Mouse (Mus musculus) olfactory bulb, adult 2 months (tissue): ENCODE results near the gene Usp43. TPM values are rescaled to one million over a fixed set of nuclear protein-coding genes. Genes with fewer than 3 reads are reported as not detected.

ENCODE experiments used
- H3K27ac ChIP-seq: fragments of 200-500 bp; 2 replicates; pipeline ENCODE4 v1.5.1; 2012; ENCODE audit warnings: low read depth, low read length; ENCODE audit not compliant: insufficient read depth
- H3K4me1 ChIP-seq: fragments of 200-500 bp; 2 replicates; pipeline ENCODE4 v1.6.1; 2012; ENCODE audit warnings: low read length; ENCODE audit not compliant: control insufficient read depth, insufficient read depth
- H3K4me3 ChIP-seq: fragments of 200-500 bp; 2 replicates; pipeline ENCODE4 v1.5.1; 2012; ENCODE audit warnings: mild to moderate bottlenecking, low read depth, low read length, moderate library complexity; ENCODE audit not compliant: insufficient read depth
- CTCF ChIP-seq: fragments of 200-500 bp; IDR thresholded peaks from 2 replicates; pipeline ENCODE4 v1.5.1; 2012; ENCODE audit warnings: low read depth, mild to moderate bottlenecking, low read length, moderate library complexity; ENCODE audit not compliant: insufficient read depth
- POLR2A ChIP-seq: fragments of 200-500 bp; IDR thresholded peaks from 2 replicates; pipeline ENCODE4 v1.6.1; 2012; ENCODE audit warnings: mild to moderate bottlenecking, low read depth, low read length, moderate library complexity; ENCODE audit not compliant: insufficient read depth
- WGBS: fragments of 180-500 bp; shearing (Covaris S2); methylation state at CpG from one replicate; pipeline ENCODE4 v1.1.7; 2018; 5-methylcytosine and 5-hydroxymethylcytosine counted together
- polyA plus RNA-seq: library from polyadenylated mRNA; stranded (reverse); fragments of >200 nt; gene quantifications from 2 replicates; pipeline ENCODE4 v1.2.4, GENCODE M21; 2012; ENCODE audit warnings: low replicate concordance; ENCODE audit not compliant: missing spikeins, insufficient read depth, insufficient read length

The Usp43 gene
- polyA plus RNA-seq, 1 experiment: not detected

- WGBS: 58% methylated on average over 3 of the region's 3 CpGs
Measured at GRCm38 (mm10) chr11:67948229-67948628, 26.3 kb upstream of the Usp43 start.

GRCm38 (mm10) chr11:67932156-67932555 lies 10.2 kb upstream of the Usp43 start:
- H3K4me1 ChIP-seq: no peaks in the 10 kb centered on the region
- no peak for TF ChIP-seq POLR2A
- TF ChIP-seq CTCF: no peak
- no peak overlapping the region for H3K27ac ChIP-seq
- no peak overlapping the region for H3K4me3 ChIP-seq
- WGBS: 97% methylated on average over 3 of the region's 3 CpGs

More at GRCm38 (mm10) chr11:67948229-67948628, 26.3 kb upstream of the Usp43 start:
- Histone ChIP-seq H3K27ac (no peak overlapping the region), H3K4me3 (no peak overlapping the region), H3K4me1 (no peaks in the 10 kb centered on the region)
- TF ChIP-seq POLR2A (no peak), CTCF (no peak)

GRCm38 (mm10) chr11:67926348-67927055 lies 4.5 kb upstream of the Usp43 start:
- WGBS: 21% methylated on average over 11 of the region's 15 CpGs
- Histone ChIP-seq H3K27ac (no peak overlapping the region), H3K4me1 (peaks cover 14% of the 10 kb centered on the region), H3K4me3 (no peak overlapping the region)
- no peak for TF ChIP-seq POLR2A

GRCm38 (mm10) chr11:67925000-67925399 lies 3.0 kb upstream of the Usp43 start:
- TF ChIP-seq CTCF: no peak
- Histone ChIP-seq H3K4me1 (peaks cover 17% of the 10 kb centered on the region), H3K4me3 (no peak overlapping the region), H3K27ac (no peak overlapping the region)
- 94% methylated on average over 13 of the region's 13 CpGs for WGBS

GRCm38 (mm10) chr11:67923720-67924119 lies 1.8 kb upstream of the Usp43 start:
- TF ChIP-seq POLR2A: no peak
- no peak for TF ChIP-seq CTCF
- WGBS: 96% methylated on average over 5 of the region's 5 CpGs
- Histone ChIP-seq H3K27ac (no peak overlapping the region), H3K4me3 (no peak overlapping the region), H3K4me1 (peaks cover 17% of the 10 kb centered on the region)

- Histone ChIP-seq H3K4me1 (peaks cover 17% of the 10 kb centered on the region), H3K4me3 (peak overlapping the region; percentile 51), H3K27ac (no peak overlapping the region)
- TF ChIP-seq CTCF (no peak), POLR2A (no peak)
- WGBS: under 1% methylated on average over 12 of the region's 12 CpGs
Measured at GRCm38 (mm10) chr11:67922755-67923125, 787 bp upstream of the Usp43 start.

- Histone ChIP-seq H3K4me1 (peaks cover 16% of the 10 kb centered on the region), H3K27ac (no peak overlapping the region), H3K4me3 (peak overlapping the region; percentile 51)
- WGBS: 8% methylated on average over 47 of the region's 47 CpGs
- no peak for TF ChIP-seq CTCF
- TF ChIP-seq POLR2A: no peak
Measured at GRCm38 (mm10) chr11:67921091-67921826, 694 bp downstream of the Usp43 start.

- Histone ChIP-seq H3K4me3 (no peak overlapping the region), H3K27ac (no peak overlapping the region), H3K4me1 (peaks cover 16% of the 10 kb centered on the region)
- 86% methylated on average over 9 of the region's 9 CpGs for WGBS
- TF ChIP-seq POLR2A: no peak
- no peak for TF ChIP-seq CTCF
Measured at GRCm38 (mm10) chr11:67920226-67920960, 1.6 kb downstream of the Usp43 start.

- 76% methylated on average over 5 of the region's 5 CpGs for WGBS
- TF ChIP-seq CTCF (no peak), POLR2A (no peak)
- H3K4me3 ChIP-seq: no peak overlapping the region
Measured at GRCm38 (mm10) chr11:67919593-67919992, 2.4 kb downstream of the Usp43 start.

More at GRCm38 (mm10) chr11:67919593-67919992, 2.4 kb downstream of the Usp43 start:
- Histone ChIP-seq H3K4me1 (peaks cover 16% of the 10 kb centered on the region), H3K27ac (no peak overlapping the region)
